In the genomic region with DNA sequence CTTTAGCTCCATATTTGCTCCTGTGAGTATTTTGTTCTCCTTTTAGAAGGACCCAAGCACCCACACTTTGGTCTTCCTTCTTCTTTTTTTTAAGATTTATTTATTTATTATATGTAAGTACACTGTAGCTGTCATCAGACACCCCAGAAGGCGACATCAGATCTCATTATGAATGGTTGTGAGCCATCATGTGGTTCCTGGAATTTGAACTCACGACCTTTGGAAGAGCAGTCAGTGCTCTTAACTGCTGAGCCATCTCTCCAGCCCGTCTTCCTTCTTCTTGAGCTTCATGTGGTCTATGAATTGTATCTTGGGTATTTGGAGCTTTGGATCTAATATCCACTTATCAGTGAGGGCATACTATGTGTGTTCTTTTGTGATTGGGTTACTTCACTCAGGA, we compare ENCODE assay signal across 7 mouse cellular contexts. TPM values are rescaled to one million over a fixed set of nuclear protein-coding genes. Genes with fewer than 3 reads are reported as not detected.
A peak's percentile ranks its signal among the peaks of the same experiment; 100 is the strongest.
DNase-seq lines count a peak whose midpoint lies in the region; ATAC-seq and TF ChIP-seq lines count a peak whose summit lies in the region.
"Not testable (repeated sequence)": the region's sequence is repeated elsewhere in the genome, so short reads cannot be mapped to it uniquely, and the experiment has no call there.
"Had no signal": no experiment of that assay in that cellular context is flagged by ENCODE, and none has a peak within 500 bp of the region (broad histone marks: within the 10 kb centered on the region; RNA-seq: fewer than 3 reads in every experiment).

No protein-coding gene starts in this region.

- 0 out of 2 replicates have a peak overlapping the region, but pooled peaks have one; percentile 64 for H3K27ac ChIP-seq in embryonic facial prominence, embryonic 13.5 days
- H3K27ac ChIP-seq in heart, embryonic 12.5 days (ENCODE audit: poor library complexity, severe bottlenecking) = peak overlapping the region; percentile 98
- peak overlapping the region; percentile 93 for H3K27ac ChIP-seq in heart, embryonic 15.5 days
- peak overlapping the region; percentile 82 for H3K27ac ChIP-seq in lung, embryonic 14.5 days (ENCODE audit: low read depth)
- H3K27ac ChIP-seq in small intestine, adult 2 months (ENCODE audit: insufficient read depth, low read depth, low read length) = peak overlapping the region; percentile 55; the same call in 1 of the 2 replicates

- peaks cover 32% of the 10 kb centered on the region for H3K27me3 ChIP-seq in embryonic facial prominence, embryonic 13.5 days
- not testable (repeated sequence) for H3K27me3 ChIP-seq in heart, embryonic 12.5 days (replicated peaks); heart, embryonic 15.5 days; lung, embryonic 14.5 days (ENCODE audit: insufficient read depth, low read length); small intestine, adult 2 months (ENCODE audit: control insufficient read depth, insufficient read depth, low read length)

- not testable (repeated sequence) for H3K4me2 ChIP-seq in embryonic facial prominence, embryonic 13.5 days; heart, embryonic 12.5 days; heart, embryonic 15.5 days; lung, embryonic 14.5 days

- 75% methylated on average over 3 of the region's 3 CpGs for WGBS in embryonic facial prominence, embryonic 13.5 days
- WGBS in heart, embryonic 12.5 days = 73% methylated on average over 3 of the region's 3 CpGs
- WGBS in heart, embryonic 15.5 days = 70% methylated on average over 3 of the region's 3 CpGs
- WGBS in lung, embryonic 14.5 days = 71% methylated on average over 3 of the region's 3 CpGs
- WGBS in small intestine, adult 2 months = 51% methylated on average over 3 of the region's 3 CpGs

- not testable (repeated sequence) for H3K36me3 ChIP-seq in embryonic facial prominence, embryonic 13.5 days; heart, embryonic 12.5 days; heart, embryonic 15.5 days; lung, embryonic 14.5 days (ENCODE audit: insufficient read depth); small intestine, adult 2 months (ENCODE audit: control insufficient read depth, insufficient read depth, low read length)

- TF ChIP-seq POLR2A in small intestine, adult 2 months (IDR thresholded peaks at IDR 0.05; ENCODE audit: low read depth, low read length) = not testable (repeated sequence)

- not testable (repeated sequence) for TF ChIP-seq CTCF in lung, embryonic 14.5 days (IDR thresholded peaks at IDR 0.05; ENCODE audit: low read depth); small intestine, adult 2 months (IDR thresholded peaks at IDR 0.05; ENCODE audit: extremely low read depth, insufficient read length, insufficient replicate concordance, low read depth, low read length)

- not testable (repeated sequence) for ATAC-seq in embryonic facial prominence, embryonic 13.5 days (ENCODE audit: insufficient number of reproducible peaks, insufficient read depth, low FRiP score, low TSS enrichment, low read depth); heart, embryonic 12.5 days (ENCODE audit: insufficient number of reproducible peaks, low FRiP score); heart, embryonic 15.5 days (replicated peaks; ENCODE audit: insufficient number of reproducible peaks, insufficient read depth, low FRiP score, low read depth); lung, embryonic 14.5 days (ENCODE audit: insufficient read depth)

- peaks cover 33% of the 10 kb centered on the region for H3K4me1 ChIP-seq in embryonic facial prominence, embryonic 13.5 days
- peaks cover 47% of the 10 kb centered on the region for H3K4me1 ChIP-seq in heart, embryonic 12.5 days (replicated peaks)
- peaks cover 52% of the 10 kb centered on the region for H3K4me1 ChIP-seq in heart, embryonic 15.5 days (replicated peaks)
- H3K4me1 ChIP-seq in lung, embryonic 14.5 days (ENCODE audit: insufficient read depth) = peaks cover 16% of the 10 kb centered on the region
- peaks cover 14% of the 10 kb centered on the region for H3K4me1 ChIP-seq in small intestine, adult 2 months (ENCODE audit: control insufficient read depth, insufficient read depth, insufficient read length, low read length)

- not testable (repeated sequence) for H3K9ac ChIP-seq in embryonic facial prominence, embryonic 13.5 days; heart, embryonic 12.5 days; heart, embryonic 15.5 days; lung, embryonic 14.5 days

- not testable (repeated sequence) for H3K4me3 ChIP-seq in embryonic facial prominence, embryonic 13.5 days; heart, embryonic 12.5 days; heart, embryonic 15.5 days; lung, embryonic 14.5 days (ENCODE audit: low read depth, low read length); small intestine, adult 2 months (ENCODE audit: low read depth, low read length)

- peak; percentile 19 for DNase-seq in kidney, adult 11 months
- DNase-seq in lung, embryonic 14.5 days = not testable (repeated sequence)

- not testable (repeated sequence) for H3K9me3 ChIP-seq in embryonic facial prominence, embryonic 13.5 days; heart, embryonic 12.5 days (replicated peaks); heart, embryonic 15.5 days (replicated peaks); lung, embryonic 14.5 days (ENCODE audit: low read depth, low read length)

RNA-seq across cellular contexts. Expression of gene Syde2, which starts 22.1 kb away (rescaled TPM):
- polyA plus RNA-seq in embryonic facial prominence, embryonic 13.5 days (2015; fragmentation: Nextera tagmentation; extraction: Ambion mirVana) = 1.8 and 2.1 TPM in 2 replicates
- 7.3 and 7.5 TPM in 2 replicates for polyA plus RNA-seq in heart, embryonic 12.5 days (2016; fragmentation: Nextera tagmentation; extraction: Ambion mirVana)
- polyA plus RNA-seq in heart, embryonic 15.5 days (2015; fragmentation: Nextera tagmentation; extraction: Ambion mirVana) = 8.3 and 8.6 TPM in 2 replicates
- 2.5 and 3.2 TPM in 2 replicates for polyA plus RNA-seq in lung, embryonic 14.5 days (2014; fragmentation: Nextera tagmentation; extraction: Ambion mirVana)
- polyA plus RNA-seq in small intestine, adult 2 months (2012; rRNA removed) = 2.0 and 3.8 TPM in 2 replicates
- polyA plus RNA-seq: activated CD4-positive, CD25-positive, alpha-beta regulatory T cell, adult 4 months had no signal

RNA-seq across cellular contexts. Expression of gene 2410004B18Rik, which starts 27.8 kb away (rescaled TPM):
- 50.7 and 61.1 TPM in 2 replicates for polyA plus RNA-seq in embryonic facial prominence, embryonic 13.5 days (2015; fragmentation: Nextera tagmentation; extraction: Ambion mirVana)
- 46.6 and 47.2 TPM in 2 replicates for polyA plus RNA-seq in heart, embryonic 12.5 days (2016; fragmentation: Nextera tagmentation; extraction: Ambion mirVana)
- 39.3 and 45.4 TPM in 2 replicates for polyA plus RNA-seq in heart, embryonic 15.5 days (2015; fragmentation: Nextera tagmentation; extraction: Ambion mirVana)
- 50.7 and 52.7 TPM in 2 replicates for polyA plus RNA-seq in lung, embryonic 14.5 days (2014; fragmentation: Nextera tagmentation; extraction: Ambion mirVana)
- polyA plus RNA-seq in small intestine, adult 2 months (2012; rRNA removed) = 14.8 and 20.0 TPM in 2 replicates

RNA-seq across cellular contexts. Expression of gene Bcl10, which starts 43.0 kb away (rescaled TPM):
- 47.0 and 50.4 TPM in 2 replicates for polyA plus RNA-seq in embryonic facial prominence, embryonic 13.5 days (2015; fragmentation: Nextera tagmentation; extraction: Ambion mirVana)
- polyA plus RNA-seq in heart, embryonic 12.5 days (2016; fragmentation: Nextera tagmentation; extraction: Ambion mirVana) = 42.9 and 43.1 TPM in 2 replicates
- 38.2 and 38.5 TPM in 2 replicates for polyA plus RNA-seq in heart, embryonic 15.5 days (2015; fragmentation: Nextera tagmentation; extraction: Ambion mirVana)
- 50.6 and 50.7 TPM in 2 replicates for polyA plus RNA-seq in lung, embryonic 14.5 days (2014; fragmentation: Nextera tagmentation; extraction: Ambion mirVana)
- 3.5 and 7.9 TPM in 2 replicates for polyA plus RNA-seq in small intestine, adult 2 months (2012; rRNA removed)
